Mouse (Mus musculus) embryonic fibroblast, embryonic 13.5 days (primary cell): ENCODE data around the gene Qrich1.

Source experiments
- CTCF ChIP-seq: IDR thresholded peaks from 2 replicates; pipeline ENCODE4 v1.5.1; 2011; ENCODE audit warnings: mild to moderate bottlenecking, control low read depth, low read length, moderate library complexity, borderline replicate concordance; ENCODE audit not compliant: insufficient read depth
- POLR2A ChIP-seq: IDR thresholded peaks from 2 replicates; pipeline ENCODE4 v1.6.1; 2011; ENCODE audit warnings: low read depth, mild to moderate bottlenecking, control low read depth, low read length, moderate library complexity

DNA sequence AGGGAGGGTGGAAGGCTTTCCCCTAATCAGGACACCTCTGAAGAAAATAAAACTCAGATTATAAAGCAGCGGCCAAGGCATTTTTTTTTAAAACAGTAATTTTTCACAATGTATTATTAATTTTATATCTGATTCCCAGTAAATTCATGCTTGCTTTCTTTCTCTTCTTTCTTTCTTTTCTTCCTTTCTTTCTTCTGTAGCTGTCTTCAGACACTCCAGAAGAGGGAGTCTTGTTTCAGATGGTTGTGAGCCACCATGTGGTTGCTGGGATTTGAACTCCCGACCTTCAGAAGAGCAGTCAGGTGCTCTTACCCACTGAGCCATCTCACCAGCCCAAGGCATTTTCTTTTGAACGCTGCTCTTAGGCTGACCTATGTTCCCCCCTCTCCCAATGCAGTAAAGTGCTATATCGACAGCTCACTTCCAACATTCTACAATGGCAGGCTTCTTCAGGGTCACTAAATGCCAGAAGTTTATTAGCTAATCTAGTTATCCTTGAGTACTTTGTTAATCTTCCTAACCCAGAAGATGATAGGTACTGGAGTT, 82.5 kb downstream of the Qrich1 start:
- TF ChIP-seq CTCF (no peak), POLR2A (no peak)
